Mouse (Mus musculus): Measurements from ENCODE around the gene Kalrn. TPM values are rescaled to one million over a fixed set of nuclear protein-coding genes. Genes with fewer than 3 reads are reported as not detected.

Kalrn gene
- polyA plus RNA-seq, 1 experiment from 2014 or later = 43.9 TPM

- no peaks in the 10 kb centered on the region for H3K27me3 ChIP-seq (replicated peaks; ENCODE audit: control insufficient read depth, insufficient read depth, low read length)
- H3K27ac ChIP-seq (ENCODE audit: low read length) = no peak overlapping the region
- WGBS = 72% methylated on average over 9 of the region's 9 CpGs
- no peak overlapping the region for H3K9ac ChIP-seq (replicated peaks; ENCODE audit: low read depth, low read length)
- H3K4me1 ChIP-seq (replicated peaks; ENCODE audit: control insufficient read depth, insufficient read depth, low read length) = no peaks in the 10 kb centered on the region
- no peak for ATAC-seq
- H3K4me2 ChIP-seq (ENCODE audit: low read length) = no peak overlapping the region
- H3K36me3 ChIP-seq (ENCODE audit: control insufficient read depth, insufficient read depth) = 0 out of 2 replicates have a peak, but pooled peaks cover 3% of the 10 kb centered on the region
- H3K9me3 ChIP-seq (ENCODE audit: control insufficient read depth, low read length) = no peaks in the 10 kb centered on the region
- H3K4me3 ChIP-seq (replicated peaks; ENCODE audit: low read length) = no peak overlapping the region
Measured at GRCm38 (mm10) chr16:34113150-34113549, 460.2 kb downstream of the Kalrn start.

- Histone ChIP-seq H3K4me3 (replicated peaks; ENCODE audit: low read length) (no peak overlapping the region), H3K9me3 (ENCODE audit: control insufficient read depth, low read length) (no peaks in the 10 kb centered on the region), H3K4me1 (replicated peaks; ENCODE audit: control insufficient read depth, insufficient read depth, low read length) (no peaks in the 10 kb centered on the region), H3K27ac (ENCODE audit: low read length) (no peak overlapping the region), H3K9ac (replicated peaks; ENCODE audit: low read depth, low read length) (no peak overlapping the region), H3K36me3 (ENCODE audit: control insufficient read depth, insufficient read depth) (0 out of 2 replicates have a peak, but pooled peaks cover 3% of the 10 kb centered on the region), H3K27me3 (replicated peaks; ENCODE audit: control insufficient read depth, insufficient read depth, low read length) (no peaks in the 10 kb centered on the region), H3K4me2 (ENCODE audit: low read length) (no peak overlapping the region)
- WGBS = 33% methylated on average over 5 of the region's 5 CpGs
- no peak for ATAC-seq
Measured at GRCm38 (mm10) chr16:34112490-34112889, 460.8 kb downstream of the Kalrn start.

- Histone ChIP-seq H3K9ac (replicated peaks; ENCODE audit: low read depth, low read length) (no peak overlapping the region), H3K9me3 (ENCODE audit: control insufficient read depth, low read length) (no peaks in the 10 kb centered on the region), H3K36me3 (ENCODE audit: control insufficient read depth, insufficient read depth) (0 out of 2 replicates have a peak, but pooled peaks cover 2% of the 10 kb centered on the region), H3K4me2 (ENCODE audit: low read length) (no peak overlapping the region), H3K4me3 (replicated peaks; ENCODE audit: low read length) (no peak overlapping the region), H3K27ac (ENCODE audit: low read length) (no peak overlapping the region), H3K27me3 (replicated peaks; ENCODE audit: control insufficient read depth, insufficient read depth, low read length) (no peaks in the 10 kb centered on the region), H3K4me1 (replicated peaks; ENCODE audit: control insufficient read depth, insufficient read depth, low read length) (no peaks in the 10 kb centered on the region)
- 86% methylated on average over 7 of the region's 7 CpGs for WGBS
- ATAC-seq = no peak
Measured at GRCm38 (mm10) chr16:34110840-34111625, 462.3 kb downstream of the Kalrn start.

GRCm38 (mm10) chr16:34104427-34104826, 468.9 kb downstream of the Kalrn start:
- Histone ChIP-seq H3K4me3 (replicated peaks; ENCODE audit: low read length) (no peak overlapping the region), H3K9ac (replicated peaks; ENCODE audit: low read depth, low read length) (no peak overlapping the region), H3K36me3 (ENCODE audit: control insufficient read depth, insufficient read depth) (peaks cover 3% of the 10 kb centered on the region; the same call in 1 of the 2 replicates), H3K9me3 (ENCODE audit: control insufficient read depth, low read length) (no peaks in the 10 kb centered on the region), H3K4me1 (replicated peaks; ENCODE audit: control insufficient read depth, insufficient read depth, low read length) (no peaks in the 10 kb centered on the region), H3K4me2 (ENCODE audit: low read length) (no peak overlapping the region), H3K27ac (ENCODE audit: low read length) (no peak overlapping the region), H3K27me3 (replicated peaks; ENCODE audit: control insufficient read depth, insufficient read depth, low read length) (no peaks in the 10 kb centered on the region)
- no peak for ATAC-seq
- 87% methylated on average over 6 of the region's 6 CpGs for WGBS

GRCm38 (mm10) chr16:34102742-34103141, 470.6 kb downstream of the Kalrn start:
- ATAC-seq = no peak
- H3K36me3 ChIP-seq (ENCODE audit: control insufficient read depth, insufficient read depth) = peaks cover 3% of the 10 kb centered on the region; the same call in 1 of the 2 replicates
- no peaks in the 10 kb centered on the region for H3K9me3 ChIP-seq (ENCODE audit: control insufficient read depth, low read length)
- no peaks in the 10 kb centered on the region for H3K27me3 ChIP-seq (replicated peaks; ENCODE audit: control insufficient read depth, insufficient read depth, low read length)
- no peak overlapping the region for H3K9ac ChIP-seq (replicated peaks; ENCODE audit: low read depth, low read length)
- H3K4me1 ChIP-seq (replicated peaks; ENCODE audit: control insufficient read depth, insufficient read depth, low read length) = no peaks in the 10 kb centered on the region
- no peak overlapping the region for H3K4me3 ChIP-seq (replicated peaks; ENCODE audit: low read length)
- H3K27ac ChIP-seq (ENCODE audit: low read length) = no peak overlapping the region
- H3K4me2 ChIP-seq (ENCODE audit: low read length) = no peak overlapping the region
- 76% methylated on average over 5 of the region's 5 CpGs for WGBS

GRCm38 (mm10) chr16:34099795-34100194, 473.5 kb downstream of the Kalrn start:
- H3K27ac ChIP-seq (ENCODE audit: low read length) = no peak overlapping the region
- peaks cover 4% of the 10 kb centered on the region; the same call in 1 of the 2 replicates for H3K27me3 ChIP-seq (replicated peaks; ENCODE audit: control insufficient read depth, insufficient read depth, low read length)
- ATAC-seq = no peak
- H3K4me3 ChIP-seq (replicated peaks; ENCODE audit: low read length) = no peak overlapping the region
- peaks cover 3% of the 10 kb centered on the region; the same call in 1 of the 2 replicates for H3K36me3 ChIP-seq (ENCODE audit: control insufficient read depth, insufficient read depth)
- H3K9ac ChIP-seq (replicated peaks; ENCODE audit: low read depth, low read length) = no peak overlapping the region
- no peak overlapping the region for H3K4me2 ChIP-seq (ENCODE audit: low read length)
- H3K4me1 ChIP-seq (replicated peaks; ENCODE audit: control insufficient read depth, insufficient read depth, low read length) = peaks cover 13% of the 10 kb centered on the region
- 77% methylated on average over 3 of the region's 3 CpGs for WGBS
- no peaks in the 10 kb centered on the region for H3K9me3 ChIP-seq (ENCODE audit: control insufficient read depth, low read length)

GRCm38 (mm10) chr16:34095548-34096141, 477.7 kb downstream of the Kalrn start:
- Histone ChIP-seq H3K27me3 (replicated peaks; ENCODE audit: control insufficient read depth, insufficient read depth, low read length) (peaks cover 4% of the 10 kb centered on the region; the same call in 1 of the 2 replicates), H3K27ac (ENCODE audit: low read length) (no peak overlapping the region), H3K4me2 (ENCODE audit: low read length) (peak overlapping the region; percentile 56), H3K9me3 (ENCODE audit: control insufficient read depth, low read length) (no peaks in the 10 kb centered on the region), H3K4me3 (replicated peaks; ENCODE audit: low read length) (peak overlapping the region; percentile 33), H3K36me3 (ENCODE audit: control insufficient read depth, insufficient read depth) (no peaks in the 10 kb centered on the region; the same call in 1 of the 2 replicates), H3K9ac (replicated peaks; ENCODE audit: low read depth, low read length) (peak overlapping the region; percentile 36; the same call in 1 of the 2 replicates), H3K4me1 (replicated peaks; ENCODE audit: control insufficient read depth, insufficient read depth, low read length) (peaks cover 25% of the 10 kb centered on the region)
- under 1% methylated on average over 34 of the region's 34 CpGs for WGBS
- ATAC-seq = peak; percentile 50

- Histone ChIP-seq H3K36me3 (ENCODE audit: control insufficient read depth, insufficient read depth) (no peaks in the 10 kb centered on the region; the same call in 1 of the 2 replicates), H3K4me2 (ENCODE audit: low read length) (peak overlapping the region; percentile 56), H3K9ac (replicated peaks; ENCODE audit: low read depth, low read length) (0 out of 2 replicates have a peak overlapping the region, but pooled peaks have one; percentile 41), H3K4me1 (replicated peaks; ENCODE audit: control insufficient read depth, insufficient read depth, low read length) (peaks cover 25% of the 10 kb centered on the region), H3K27ac (ENCODE audit: low read length) (0 out of 2 replicates have a peak overlapping the region, but pooled peaks have one; percentile 12), H3K27me3 (replicated peaks; ENCODE audit: control insufficient read depth, insufficient read depth, low read length) (peaks cover 4% of the 10 kb centered on the region; the same call in 1 of the 2 replicates), H3K4me3 (replicated peaks; ENCODE audit: low read length) (peak overlapping the region; percentile 33), H3K9me3 (ENCODE audit: control insufficient read depth, low read length) (no peaks in the 10 kb centered on the region)
- peak; percentile 67 for ATAC-seq
- 0% methylated on average over 3 of the region's 3 CpGs for WGBS
Measured at GRCm38 (mm10) chr16:34095093-34095465, 478.3 kb downstream of the Kalrn start.

- H3K9ac ChIP-seq (replicated peaks; ENCODE audit: low read depth, low read length) = peak overlapping the region; percentile 41
- under 1% methylated on average over 16 of the region's 16 CpGs for WGBS
- peak overlapping the region; percentile 56 for H3K4me2 ChIP-seq (ENCODE audit: low read length)
- no peaks in the 10 kb centered on the region for H3K9me3 ChIP-seq (ENCODE audit: control insufficient read depth, low read length)
- peaks cover 4% of the 10 kb centered on the region; the same call in 1 of the 2 replicates for H3K27me3 ChIP-seq (replicated peaks; ENCODE audit: control insufficient read depth, insufficient read depth, low read length)
- peak; percentile 66 for ATAC-seq
- H3K27ac ChIP-seq (ENCODE audit: low read length) = peak overlapping the region; percentile 42; the same call in 1 of the 2 replicates
- no peaks in the 10 kb centered on the region; the same call in 1 of the 2 replicates for H3K36me3 ChIP-seq (ENCODE audit: control insufficient read depth, insufficient read depth)
- H3K4me1 ChIP-seq (replicated peaks; ENCODE audit: control insufficient read depth, insufficient read depth, low read length) = peaks cover 25% of the 10 kb centered on the region
- peak overlapping the region; percentile 33 for H3K4me3 ChIP-seq (replicated peaks; ENCODE audit: low read length)
Measured at GRCm38 (mm10) chr16:34094446-34095092, 478.8 kb downstream of the Kalrn start.
